Mouse (Mus musculus) testis, adult 2 months (tissue): ENCODE data around the gene Gabrg1.

ENCODE experiments used
- CTCF ChIP-seq: fragments of 200-500 bp; IDR thresholded peaks from 2 replicates; pipeline ENCODE4 v1.5.1; 2012; ENCODE audit warnings: low read depth, mild to moderate bottlenecking, inconsistent platforms, low read length, moderate library complexity; ENCODE audit not compliant: control insufficient read depth, insufficient read depth, insufficient replicate concordance
- POLR2A ChIP-seq: fragments of 200-500 bp; IDR thresholded peaks from 2 replicates; pipeline ENCODE4 v1.6.1; 2012; ENCODE audit warnings: low read depth, mild to moderate bottlenecking, inconsistent platforms, low read length, moderate library complexity; ENCODE audit not compliant: control insufficient read depth

DNA sequence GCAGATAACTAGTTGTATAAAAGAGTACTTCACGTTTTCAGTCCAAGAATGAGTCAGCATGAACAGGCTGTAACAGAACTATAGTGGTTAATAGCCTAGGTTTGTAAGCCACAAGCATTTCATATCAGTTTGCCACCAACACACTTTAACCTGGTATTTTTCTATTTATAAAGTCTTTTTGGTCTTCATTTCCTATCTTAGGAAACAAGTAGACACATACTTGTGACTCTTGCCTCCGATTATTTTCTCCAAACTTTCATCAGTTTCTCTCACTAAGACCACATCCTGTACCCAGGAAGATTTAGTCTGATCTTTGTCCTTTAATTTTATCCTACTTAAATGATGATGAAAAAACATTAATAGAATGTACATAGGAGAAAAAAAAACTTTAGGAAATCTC is 23.7 kb downstream of the Gabrg1 start:
- TF ChIP-seq CTCF: no peak
- no peak for TF ChIP-seq POLR2A
